Comparison of ENCODE assay signal across 11 mouse cellular contexts in the genomic region with DNA sequence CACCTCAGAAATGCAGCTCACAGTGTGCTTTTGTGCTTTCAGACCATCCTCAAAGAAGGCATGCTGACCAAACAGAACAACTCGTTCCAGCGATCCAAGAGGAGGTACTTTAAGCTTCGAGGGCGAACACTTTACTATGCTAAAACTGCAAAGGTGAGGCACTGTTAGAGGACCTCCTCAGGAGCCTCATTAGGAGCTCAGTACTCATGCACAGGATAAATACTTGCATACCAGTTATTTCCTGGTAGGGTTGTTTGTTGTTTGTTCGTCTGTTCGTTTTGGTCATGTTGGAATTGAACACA. TPM values are rescaled to one million over a fixed set of nuclear protein-coding genes. Genes with fewer than 3 reads are reported as not detected.
DNase-seq lines count a peak whose midpoint lies in the region; ATAC-seq and TF ChIP-seq lines count a peak whose summit lies in the region.
"Had no signal": no experiment of that assay in that cellular context is flagged by ENCODE, and none has a peak within 500 bp of the region (broad histone marks: within the 10 kb centered on the region; RNA-seq: fewer than 3 reads in every experiment).

No protein-coding gene starts in this region.

- no peaks in the 10 kb centered on the region for H3K9me3 ChIP-seq in heart, embryonic 12.5 days (replicated peaks)
- no peaks in the 10 kb centered on the region for H3K9me3 ChIP-seq in forebrain, postnatal 0 days (ENCODE audit: low read length)
- H3K9me3 ChIP-seq: midbrain, embryonic 12.5 days had no signal

- H3K79me2 ChIP-seq in myocyte (ENCODE audit: control insufficient read depth, insufficient read depth), result peaks cover 50% of the 10 kb centered on the region

- no peak overlapping the region for H3ac ChIP-seq in myocyte (ENCODE audit: control insufficient read depth, insufficient read length)

- no peaks in the 10 kb centered on the region for H3K27me3 ChIP-seq in heart, embryonic 12.5 days (replicated peaks)
- no peaks in the 10 kb centered on the region for H3K27me3 ChIP-seq in forebrain, postnatal 0 days (ENCODE audit: insufficient read depth, low read length)
- H3K27me3 ChIP-seq in myocyte (ENCODE audit: control insufficient read depth, insufficient read depth, insufficient read length), result no peaks in the 10 kb centered on the region
- H3K27me3 ChIP-seq: midbrain, embryonic 12.5 days had no signal

- no peak overlapping the region for H3K4me2 ChIP-seq in heart, embryonic 12.5 days
- no peak overlapping the region for H3K4me2 ChIP-seq in forebrain, postnatal 0 days (ENCODE audit: low read depth)
- H3K4me2 ChIP-seq in myocyte (ENCODE audit: low read depth), result peak overlapping the region; percentile 53
- H3K4me2 ChIP-seq: midbrain, embryonic 12.5 days had no signal

- no peak for TF ChIP-seq CTCF in left cerebral cortex, adult 2 months (IDR thresholded peaks at IDR 0.05)
- TF ChIP-seq CTCF in forebrain, postnatal 0 days (IDR thresholded peaks at IDR 0.05; ENCODE audit: low read depth), result no peak

- intact Hi-C loops in left cerebral cortex, adult 2 months (cut with DNase I), result no loop called here

- no peak overlapping the region for H3K4me3 ChIP-seq in heart, embryonic 12.5 days
- no peak overlapping the region for H3K4me3 ChIP-seq in left cerebral cortex, adult 2 months
- H3K4me3 ChIP-seq in forebrain, postnatal 0 days (ENCODE audit: low read depth, low read length), result no peak overlapping the region
- no peak overlapping the region for H3K4me3 ChIP-seq in myocyte
- H3K4me3 ChIP-seq: erythroblast, embryonic 14.5 days; midbrain, embryonic 12.5 days had no signal

- H3K36me3 ChIP-seq in heart, embryonic 12.5 days, result peaks cover 18% of the 10 kb centered on the region
- H3K36me3 ChIP-seq in forebrain, postnatal 0 days (ENCODE audit: insufficient read depth), result no peaks in the 10 kb centered on the region; the same call in 1 of the 2 replicates
- peaks cover 20% of the 10 kb centered on the region for H3K36me3 ChIP-seq in myocyte (ENCODE audit: control insufficient read depth, insufficient read depth)

- TF ChIP-seq POLR2A in myocyte (IDR thresholded peaks at IDR 0.05; ENCODE audit: insufficient read length, low read depth), result no peak

- peak overlapping the region; percentile 90 for H3K27ac ChIP-seq in heart, embryonic 12.5 days (ENCODE audit: poor library complexity, severe bottlenecking)
- peak overlapping the region; percentile 72 for H3K27ac ChIP-seq in left cerebral cortex, adult 2 months
- H3K27ac ChIP-seq in forebrain, postnatal 0 days (ENCODE audit: low read depth, low read length), result 0 out of 2 replicates have a peak overlapping the region, but pooled peaks have one; percentile 42
- H3K27ac ChIP-seq: midbrain, embryonic 12.5 days had no signal

- H3K4me1 ChIP-seq in heart, embryonic 12.5 days (replicated peaks), result peaks cover 62% of the 10 kb centered on the region
- peaks cover 14% of the 10 kb centered on the region for H3K4me1 ChIP-seq in forebrain, postnatal 0 days (ENCODE audit: insufficient read depth)

- no peak overlapping the region for H3K9ac ChIP-seq in heart, embryonic 12.5 days
- H3K9ac ChIP-seq in forebrain, postnatal 0 days, result no peak overlapping the region
- H3K9ac ChIP-seq: midbrain, embryonic 12.5 days had no signal

- no peak for DNase-seq in heart, postnatal 4 days
- no peak for DNase-seq in left cerebral cortex, adult 2 months (ENCODE audit: extremely low spot score in 1 of 2, low spot score in 2 of 2)
- no peak for DNase-seq in left cerebral cortex, adult 18-20 months (ENCODE audit: low spot score in 2 of 2)
- DNase-seq in forebrain, postnatal 0 days, result no peak
- DNase-seq in embryo, embryonic 10 days (ENCODE audit: low spot score), result no peak
- DNase-seq in layer of hippocampus, adult 9-11 months, result no peak
- DNase-seq: thymus, adult 18-20 months had no signal

- no peak for ATAC-seq in heart, embryonic 12.5 days (ENCODE audit: insufficient number of reproducible peaks, low FRiP score)
- no peak for ATAC-seq in forebrain, postnatal 0 days

- 86% methylated on average over 6 of the region's 6 CpGs for WGBS in heart, embryonic 12.5 days
- WGBS in forebrain, postnatal 0 days, result 74% methylated on average over 6 of the region's 6 CpGs

TF ChIP-seq in myocyte, 11 proteins besides CTCF, POLR2A, EP300 and RAD21:
- TF ChIP-seq TCF12 (IDR thresholded peaks at IDR 0.05; ENCODE audit: insufficient read depth, poor library complexity, severe bottlenecking) (no peak), REST (IDR thresholded peaks at IDR 0.05; ENCODE audit: insufficient read depth, insufficient read length) (no peak), MYOG (IDR thresholded peaks at IDR 0.05; ENCODE audit: control insufficient read depth in 1 of 3, insufficient read depth in 1 of 3, insufficient read length in 2 of 3, low read depth in 2 of 3) (no peak), SRF (IDR thresholded peaks at IDR 0.05; ENCODE audit: control insufficient read depth, insufficient read length, low read depth) (no peak), MYOD1 (IDR thresholded peaks at IDR 0.05; ENCODE audit: control insufficient read depth in 1 of 3, insufficient read length in 2 of 3, low read depth in 2 of 3) (no peak), USF1 (IDR thresholded peaks at IDR 0.05; ENCODE audit: low read depth) (no peak), E2F4 (IDR thresholded peaks at IDR 0.05; ENCODE audit: insufficient read depth) (no peak), CEBPB (IDR thresholded peaks at IDR 0.05; ENCODE audit: insufficient read depth, poor library complexity, severe bottlenecking) (no peak), POLR2AphosphoS2 (IDR thresholded peaks at IDR 0.05; ENCODE audit: insufficient read length, low read depth) (no peak), MAX (IDR thresholded peaks at IDR 0.05; ENCODE audit: low read depth) (no peak), TCF3 (IDR thresholded peaks at IDR 0.05; ENCODE audit: insufficient read length, low read depth) (no peak)

RNA-seq across cellular contexts. Expression of gene Dgkd, which starts 27.2 kb away (rescaled TPM):
- 24.1 TPM in 2 replicates for polyA plus RNA-seq in heart, embryonic 12.5 days (2016; fragmentation: Nextera tagmentation; extraction: Ambion mirVana)
- total RNA-seq in heart, postnatal 4 days (2021), result 10 to 100 TPM; 53.4 to 55.2 TPM
- total RNA-seq in left cerebral cortex, adult 2 months (2021), result 100 to 1,000 TPM in 1 of 2 experiments, 10 to 100 TPM in 1; 95.3 to 106 TPM
- total RNA-seq in left cerebral cortex, adult 18-20 months (2021), result 10 to 100 TPM; 96.9 to 97.1 TPM
- 80.2 and 80.4 TPM in 2 replicates for total RNA-seq in forebrain, postnatal 0 days (2014; rRNA removed)
- polyA plus RNA-seq in forebrain, postnatal 0 days (2015; fragmentation: Nextera tagmentation; extraction: Ambion mirVana), result 30.1 and 37.1 TPM in 2 replicates
- 59.3 TPM for polyA plus RNA-seq in myocyte (2012; fragmentation: generic; extraction: Trizol)
